Mouse (Mus musculus): Measurements from ENCODE around the gene Rsrp1. TPM values are rescaled to one million over a fixed set of nuclear protein-coding genes. Genes with fewer than 3 reads are reported as not detected.
A peak's percentile ranks its signal among the peaks of the same experiment; 100 is the strongest.

Rsrp1 gene
- polyA plus RNA-seq, 1 experiment from 2014 or later: 536 TPM

DNA sequence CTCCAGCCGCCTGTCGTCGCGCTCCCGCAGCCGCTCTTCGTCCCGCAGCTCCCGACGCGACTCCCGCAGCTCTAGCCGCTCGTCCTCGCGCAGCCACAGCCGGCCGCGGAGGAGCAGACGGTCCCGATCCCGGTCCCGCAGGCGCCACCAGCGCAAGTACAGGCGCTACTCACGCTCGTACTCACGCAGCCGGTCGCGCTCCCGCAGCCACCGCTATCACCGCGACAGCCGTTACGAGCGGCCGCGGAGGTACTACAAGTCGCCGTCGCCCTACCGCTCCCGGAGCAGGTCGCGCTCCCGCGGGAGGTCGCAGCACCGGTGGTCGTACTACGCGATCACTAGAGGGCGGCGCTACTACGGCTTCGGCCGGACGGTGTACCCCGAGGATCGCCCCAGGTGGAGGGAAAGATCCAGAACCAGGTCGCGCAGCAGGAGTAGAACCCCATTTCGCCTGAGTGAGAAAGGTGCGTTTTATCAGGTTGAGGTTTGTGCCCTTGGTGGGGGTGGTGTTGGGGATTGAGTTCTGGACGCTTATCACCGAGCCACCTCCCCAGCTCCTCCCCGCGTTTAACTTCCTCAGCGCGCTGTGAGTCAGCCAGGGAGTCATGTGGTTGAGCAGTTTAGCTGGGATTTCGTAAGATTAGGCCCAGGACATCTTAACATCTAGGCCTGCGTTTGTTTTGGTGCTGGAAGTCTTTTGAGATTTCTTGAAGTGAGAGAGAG, 788 bp downstream of the Rsrp1 start:
- Histone ChIP-seq H3K9me3 (replicated peaks) (no peaks in the 10 kb centered on the region), H3K4me2 (replicated peaks) (peak overlapping the region; percentile 90), H3K4me1 (peaks cover 19% of the 10 kb centered on the region), H3K4me3 (peak overlapping the region; percentile 100), H3K27me3 (no peaks in the 10 kb centered on the region), H3K36me3 (peaks cover 34% of the 10 kb centered on the region), H3K27ac (peak overlapping the region; percentile 94), H3K9ac (peak overlapping the region; percentile 96)
- peak; percentile 65 for ATAC-seq (ENCODE audit: low FRiP score)
- 0% methylated on average over 75 of the region's 75 CpGs for WGBS

DNA sequence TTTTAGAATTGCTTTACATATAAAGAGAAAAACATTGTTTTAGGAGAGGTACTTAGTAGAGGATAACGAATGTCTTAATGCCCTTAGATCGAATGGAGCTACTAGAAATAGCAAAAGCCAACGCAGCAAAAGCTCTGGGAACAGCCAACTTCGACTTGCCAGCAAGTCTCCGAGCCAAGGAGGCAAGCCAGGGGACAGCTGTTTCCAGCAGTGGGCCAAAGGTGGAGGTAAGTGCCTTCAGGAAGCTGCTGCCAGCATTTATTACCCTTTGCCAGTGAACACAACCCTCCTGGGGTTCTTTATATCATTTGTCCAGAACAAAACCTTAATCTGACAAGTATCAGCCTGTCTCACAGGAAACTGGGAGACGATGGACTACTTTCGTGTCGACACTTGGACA, 1.8 kb downstream of the Rsrp1 start:
- ATAC-seq (ENCODE audit: low FRiP score): no peak
- 84% methylated on average over 8 of the region's 8 CpGs for WGBS
- H3K4me1 ChIP-seq: peaks cover 21% of the 10 kb centered on the region
- H3K9me3 ChIP-seq (replicated peaks): no peaks in the 10 kb centered on the region
- H3K9ac ChIP-seq: peak overlapping the region; percentile 32; the same call in 1 of the 2 replicates
- peak overlapping the region; percentile 90 for H3K4me2 ChIP-seq (replicated peaks)
- H3K27ac ChIP-seq: no peak overlapping the region
- H3K4me3 ChIP-seq: peak overlapping the region; percentile 100
- no peaks in the 10 kb centered on the region for H3K27me3 ChIP-seq
- peaks cover 34% of the 10 kb centered on the region for H3K36me3 ChIP-seq

DNA sequence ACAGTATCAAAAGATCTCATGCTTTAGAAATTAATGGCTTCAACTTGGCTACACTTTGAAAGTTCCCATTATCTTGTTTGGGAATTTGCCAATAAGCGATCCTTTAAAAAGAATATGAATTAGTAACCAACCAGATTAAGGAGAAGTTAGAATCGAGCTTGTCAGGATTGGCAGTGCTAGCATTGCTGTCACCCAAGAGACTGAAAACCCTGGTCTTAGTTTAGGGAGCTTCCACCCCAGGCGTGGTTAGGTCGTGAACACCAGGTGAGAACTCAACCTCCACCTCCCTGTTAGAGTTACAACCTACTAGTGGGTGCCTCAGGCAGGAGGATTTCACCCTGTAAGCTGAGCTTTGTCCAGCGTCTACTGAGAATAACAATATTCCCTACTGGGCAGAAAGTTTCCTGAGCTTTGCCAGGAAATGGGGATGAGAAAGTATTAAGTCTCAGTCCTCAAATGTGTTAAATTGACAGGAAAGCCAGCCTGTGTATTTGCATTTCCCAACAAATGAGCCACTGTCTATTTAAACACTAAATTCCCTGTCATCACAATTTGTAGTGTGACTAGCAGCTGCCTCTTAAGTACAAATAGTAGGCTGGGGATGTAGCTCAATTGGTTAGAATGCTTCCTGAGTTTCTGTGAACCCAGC, 4.5 kb downstream of the Rsrp1 start:
- no peak overlapping the region for H3K4me3 ChIP-seq

DNA sequence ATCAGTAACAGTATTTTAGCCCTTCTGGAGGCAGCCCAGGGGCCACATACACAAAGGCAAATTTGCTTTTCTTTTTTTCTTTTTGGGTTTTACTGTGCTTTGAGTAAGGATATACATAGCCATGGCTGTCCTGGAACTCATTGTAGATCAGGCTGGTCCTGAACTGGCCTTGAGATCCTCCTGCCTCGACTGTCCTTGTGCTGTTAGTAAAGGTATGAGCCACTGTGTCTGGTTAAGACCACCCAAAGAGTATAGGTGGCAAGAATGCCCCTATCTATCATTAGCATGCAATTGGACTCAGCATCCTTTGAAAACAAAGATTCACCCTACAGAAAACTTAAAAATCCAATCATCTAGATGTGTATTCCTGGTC, 5.1 kb downstream of the Rsrp1 start:
- no peak overlapping the region for H3K27ac ChIP-seq
- WGBS: 65% methylated on average over 1 of the region's 1 CpGs

More for the DNA sequence above, 4.5 kb downstream of the Rsrp1 start:
- Histone ChIP-seq H3K4me2 (replicated peaks) (no peak overlapping the region), H3K4me1 (peaks cover 35% of the 10 kb centered on the region), H3K9ac (no peak overlapping the region), H3K36me3 (peaks cover 38% of the 10 kb centered on the region), H3K9me3 (replicated peaks) (no peaks in the 10 kb centered on the region), H3K27me3 (no peaks in the 10 kb centered on the region), H3K27ac (no peak overlapping the region)
- WGBS: 77% methylated on average over 5 of the region's 5 CpGs
- ATAC-seq (ENCODE audit: low FRiP score): no peak

DNA sequence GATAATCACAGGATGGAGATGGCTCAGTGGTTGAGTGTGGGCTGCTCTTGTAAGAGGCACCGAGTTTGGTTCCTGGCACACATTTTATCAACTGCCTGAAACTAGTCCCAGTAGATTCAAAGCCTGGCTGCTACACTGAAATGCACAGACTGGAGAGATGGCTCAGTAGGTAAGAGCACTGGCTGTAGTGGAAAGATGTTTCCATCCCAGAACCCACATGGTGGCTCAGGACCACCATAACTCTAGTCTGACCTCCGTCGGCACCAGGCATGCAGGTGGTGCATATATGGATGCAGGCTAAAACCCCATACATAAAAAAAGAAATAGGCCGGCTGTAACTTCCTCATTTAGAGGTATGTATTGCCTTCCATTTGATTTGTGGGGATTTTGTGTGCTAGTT, 6.1 kb downstream of the Rsrp1 start:
- ATAC-seq (ENCODE audit: low FRiP score): no peak
- Histone ChIP-seq H3K9me3 (replicated peaks) (no peaks in the 10 kb centered on the region), H3K27me3 (no peaks in the 10 kb centered on the region), H3K36me3 (peaks cover 48% of the 10 kb centered on the region), H3K4me2 (replicated peaks) (no peak overlapping the region), H3K9ac (no peak overlapping the region), H3K27ac (no peak overlapping the region), H3K4me3 (no peak overlapping the region), H3K4me1 (peaks cover 34% of the 10 kb centered on the region)
- 76% methylated on average over 4 of the region's 4 CpGs for WGBS

More for the DNA sequence above, 5.1 kb downstream of the Rsrp1 start:
- Histone ChIP-seq H3K9ac (no peak overlapping the region), H3K9me3 (replicated peaks) (no peaks in the 10 kb centered on the region), H3K4me1 (peaks cover 35% of the 10 kb centered on the region), H3K4me3 (no peak overlapping the region), H3K36me3 (peaks cover 41% of the 10 kb centered on the region), H3K4me2 (replicated peaks) (no peak overlapping the region), H3K27me3 (no peaks in the 10 kb centered on the region)
- ATAC-seq (ENCODE audit: low FRiP score): no peak

DNA sequence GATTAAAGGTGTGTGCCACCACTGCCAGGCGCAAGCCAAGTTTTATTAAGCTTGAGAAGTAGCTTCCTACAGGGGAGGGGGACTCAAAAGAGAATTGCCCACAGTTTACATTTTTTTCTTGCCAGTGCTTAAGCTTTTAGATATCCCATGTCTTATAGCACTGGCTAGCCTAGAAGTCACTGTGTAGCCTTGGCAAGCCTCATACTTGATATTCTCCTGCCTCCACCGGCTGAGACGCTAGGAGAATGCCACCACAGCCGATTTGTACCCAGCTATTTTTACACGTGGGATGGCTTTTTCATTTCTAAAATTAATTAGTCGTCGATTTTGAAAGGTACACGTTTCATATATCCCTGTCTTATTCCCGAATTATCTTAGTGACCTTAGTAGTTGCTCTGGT, 6.8 kb downstream of the Rsrp1 start:
- Histone ChIP-seq H3K4me2 (replicated peaks) (peak overlapping the region; percentile 90), H3K27ac (peak overlapping the region; percentile 78; the same call in 1 of the 2 replicates), H3K27me3 (no peaks in the 10 kb centered on the region), H3K4me1 (peaks cover 28% of the 10 kb centered on the region), H3K36me3 (peaks cover 54% of the 10 kb centered on the region), H3K4me3 (peak overlapping the region; percentile 99), H3K9ac (peak overlapping the region; percentile 44; the same call in 1 of the 2 replicates), H3K9me3 (replicated peaks) (no peaks in the 10 kb centered on the region)
- 29% methylated on average over 9 of the region's 9 CpGs for WGBS
- peak; percentile 17; the same call in 1 of the 2 replicates for ATAC-seq (ENCODE audit: low FRiP score)

DNA sequence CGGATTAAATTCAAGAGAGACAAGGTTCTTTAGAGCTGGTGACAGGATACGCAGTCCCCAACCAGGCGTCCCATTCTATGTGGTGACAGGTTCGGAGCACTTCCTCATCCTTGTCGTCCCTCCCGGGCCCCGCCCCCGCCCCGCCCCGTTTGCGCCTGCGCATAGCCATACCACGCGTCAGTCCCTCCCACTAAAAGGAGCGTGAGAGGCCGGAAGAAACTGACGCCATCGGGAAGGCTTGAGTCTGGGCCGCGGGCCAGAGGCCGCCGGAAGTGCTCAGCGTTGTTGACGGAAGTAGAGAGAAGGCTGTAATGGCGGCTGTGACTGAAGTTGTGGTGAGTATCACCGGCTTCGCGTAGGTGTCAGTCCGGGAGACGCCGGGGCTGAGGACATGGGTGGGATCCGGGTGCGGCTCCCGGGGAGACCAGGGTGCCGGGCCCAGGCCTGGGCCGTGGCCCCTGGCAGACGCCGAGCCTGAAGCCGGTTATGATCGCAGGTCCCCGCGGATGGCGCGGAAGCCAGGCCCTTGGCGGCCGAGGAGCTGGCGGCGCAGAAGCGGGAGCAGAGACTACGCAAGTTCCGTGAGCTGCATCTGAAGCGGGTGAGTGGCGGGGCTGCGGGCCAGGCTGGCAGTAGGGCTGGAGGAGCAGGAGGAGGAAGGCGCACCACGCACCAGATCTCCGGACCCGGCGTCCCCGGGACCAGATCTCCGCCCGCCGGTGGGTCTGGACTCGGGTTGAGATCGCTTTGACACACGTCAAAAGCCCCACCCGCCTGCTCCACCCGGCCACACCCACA, 7.5 kb downstream of the Rsrp1 start, which contains the start of gene Syf2:
Gene Syf2 (plus strand): TSS at position 215 of the 798 bp plus-strand sequence.
- Histone ChIP-seq H3K27ac (peak within 1 kb of the TSS; percentile 78), H3K4me1 (peaks cover 21% of the 10 kb centered on the region), H3K9ac (peak within 1 kb of the TSS; percentile 82), H3K9me3 (replicated peaks) (no peaks in the 10 kb centered on the region), H3K36me3 (peaks cover 54% of the 10 kb centered on the region), H3K4me3 (peak within 1 kb of the TSS; percentile 99), H3K4me2 (replicated peaks) (peak within 1 kb of the TSS; percentile 90), H3K27me3 (no peaks in the 10 kb centered on the region)
- ATAC-seq (ENCODE audit: low FRiP score): peak; percentile 97
- under 1% methylated on average over 65 of the region's 68 CpGs for WGBS

DNA sequence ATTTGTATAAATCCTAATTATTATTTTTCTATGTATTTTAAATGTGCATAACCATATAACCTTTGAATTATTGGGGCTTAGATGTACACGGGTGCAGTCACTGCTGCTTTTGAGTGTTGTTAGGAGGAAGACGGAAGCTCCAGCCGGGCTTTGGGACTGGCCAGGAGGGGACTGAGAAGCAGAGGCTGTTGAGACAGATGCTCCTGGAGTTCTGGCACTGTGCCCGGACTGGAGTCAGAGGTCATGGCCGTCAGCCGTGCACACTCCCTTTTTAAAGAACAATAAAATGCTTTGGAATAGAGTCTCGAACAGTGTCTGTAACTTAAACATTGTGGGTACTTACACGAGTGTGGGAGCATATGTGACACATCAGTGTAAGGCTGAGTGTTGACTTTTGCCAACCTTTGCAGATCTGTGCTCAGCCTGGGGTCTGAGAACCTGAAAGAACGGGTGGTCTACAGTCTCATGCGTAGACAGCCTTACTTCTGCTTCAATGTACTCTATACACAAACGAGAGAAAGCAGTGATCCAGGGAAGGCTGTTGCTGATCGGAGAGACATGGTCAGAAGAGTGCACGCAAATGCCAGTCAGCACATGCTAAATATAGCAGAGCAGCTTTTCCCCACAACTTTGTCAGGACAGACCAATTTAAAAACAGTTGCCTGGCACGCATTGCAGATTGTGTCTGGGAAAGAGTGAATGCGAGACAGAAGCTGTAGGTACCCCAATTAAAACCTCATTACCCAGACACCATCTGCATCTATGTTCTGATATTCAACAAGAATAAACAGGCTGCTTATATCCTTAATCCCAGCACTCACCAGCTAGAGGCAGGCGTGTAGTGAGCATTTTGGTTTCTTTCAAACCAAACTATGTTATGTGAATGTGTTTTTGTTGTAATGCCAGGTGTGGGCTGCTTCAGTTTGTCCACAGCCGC, 14.1 kb downstream of the Rsrp1 start:
- no peak overlapping the region for H3K9ac ChIP-seq
- no peak for ATAC-seq (ENCODE audit: low FRiP score)
- H3K27ac ChIP-seq: no peak overlapping the region
- WGBS: 66% methylated on average over 17 of the region's 17 CpGs
- H3K4me2 ChIP-seq (replicated peaks): no peak overlapping the region
- peaks cover 9% of the 10 kb centered on the region; the same call in 1 of the 2 replicates for H3K27me3 ChIP-seq
- H3K36me3 ChIP-seq: peaks cover 48% of the 10 kb centered on the region
- no peaks in the 10 kb centered on the region for H3K9me3 ChIP-seq (replicated peaks)
- no peaks in the 10 kb centered on the region for H3K4me1 ChIP-seq
- no peak overlapping the region for H3K4me3 ChIP-seq

DNA sequence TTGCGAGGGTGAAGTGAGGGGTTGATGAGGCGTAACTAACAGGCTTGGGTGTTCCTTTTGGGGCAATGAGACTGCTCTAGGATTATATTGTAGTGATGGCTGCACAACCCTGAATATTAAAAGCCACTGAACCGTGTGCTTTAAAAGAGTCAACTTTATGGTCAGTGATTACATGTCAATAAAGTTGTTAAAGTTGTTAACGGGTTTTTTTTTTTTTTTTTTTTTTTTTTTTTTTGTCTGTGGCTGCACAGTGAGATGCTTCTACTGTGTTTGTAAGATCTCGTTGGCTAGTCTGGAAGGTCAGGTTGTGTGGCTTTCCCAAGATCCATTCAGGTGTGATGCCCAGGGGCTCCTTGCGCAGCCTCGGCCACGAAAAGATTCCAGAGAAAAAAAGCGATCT, 16.5 kb downstream of the Rsrp1 start:
- peaks cover 29% of the 10 kb centered on the region for H3K27me3 ChIP-seq
- WGBS: 65% methylated on average over 9 of the region's 9 CpGs
- no peak for ATAC-seq (ENCODE audit: low FRiP score)
- H3K4me2 ChIP-seq (replicated peaks): no peak overlapping the region
- H3K4me3 ChIP-seq: no peak overlapping the region
- H3K27ac ChIP-seq: no peak overlapping the region
- peaks cover 30% of the 10 kb centered on the region for H3K36me3 ChIP-seq
- no peaks in the 10 kb centered on the region for H3K9me3 ChIP-seq (replicated peaks)
- H3K9ac ChIP-seq: no peak overlapping the region
- peaks cover 9% of the 10 kb centered on the region; the same call in 1 of the 2 replicates for H3K4me1 ChIP-seq

DNA sequence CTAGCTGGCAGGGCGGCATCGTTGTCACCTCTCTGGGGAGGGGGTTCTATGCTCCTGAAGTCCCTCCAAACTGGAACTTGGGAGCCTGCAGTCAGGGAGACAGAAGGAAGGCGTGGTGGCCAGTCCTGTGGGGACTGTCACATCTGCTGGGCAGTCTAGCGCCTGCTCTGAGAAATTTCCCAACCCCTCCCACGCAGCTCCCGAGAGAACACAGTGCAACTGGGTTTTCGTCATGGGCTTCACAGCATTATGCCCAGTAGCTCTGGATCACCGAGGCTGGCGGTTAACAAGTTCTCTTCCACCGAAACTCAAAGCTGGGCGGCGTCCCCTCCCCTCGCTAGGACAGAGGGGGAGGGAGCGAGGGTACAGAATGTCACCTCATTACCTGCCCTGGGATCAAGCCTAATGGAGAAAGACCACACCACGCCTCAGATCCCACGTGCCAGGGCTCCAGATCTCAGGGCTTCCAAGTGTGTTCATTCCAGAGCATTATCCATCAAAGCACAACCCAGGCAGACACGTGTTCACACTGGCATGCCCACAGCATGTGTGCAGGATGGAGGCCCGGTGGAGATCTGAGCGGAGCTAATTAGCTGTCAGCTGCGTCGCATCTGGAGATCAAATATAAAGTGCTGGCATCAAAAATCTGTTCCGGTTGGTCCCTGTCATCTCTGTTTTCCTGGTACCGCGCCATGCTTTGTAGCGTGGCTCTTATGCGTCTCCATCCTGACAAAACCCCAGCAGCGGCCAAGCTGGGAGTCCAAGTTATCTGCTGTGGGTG, 20.6 kb downstream of the Rsrp1 start:
- H3K27ac ChIP-seq: no peak overlapping the region
- H3K9me3 ChIP-seq (replicated peaks): no peaks in the 10 kb centered on the region
- no peak overlapping the region for H3K4me2 ChIP-seq (replicated peaks)
- 47% methylated on average over 27 of the region's 27 CpGs for WGBS
- 0 out of 2 replicates have a peak overlapping the region, but pooled peaks have one; percentile 18 for H3K9ac ChIP-seq
- peaks cover 34% of the 10 kb centered on the region for H3K27me3 ChIP-seq
- no peaks in the 10 kb centered on the region for H3K36me3 ChIP-seq
- peaks cover 11% of the 10 kb centered on the region; the same call in 1 of the 2 replicates for H3K4me1 ChIP-seq
- ATAC-seq (ENCODE audit: low FRiP score): peak; percentile 35; the same call in 1 of the 2 replicates
- no peak overlapping the region for H3K4me3 ChIP-seq

All from hindbrain, embryonic 12.5 days (tissue).